In genomic region chr12:105592361-105592761, GRCm38 (mm10) we compare ENCODE assay signal across 23 mouse cellular contexts. TPM values are rescaled to one million over a fixed set of nuclear protein-coding genes. Genes with fewer than 3 reads are reported as not detected.
DNase-seq lines count a peak whose midpoint lies in the region; ATAC-seq and TF ChIP-seq lines count a peak whose summit lies in the region.
"Had no signal": no experiment of that assay in that cellular context is flagged by ENCODE, and none has a peak within 500 bp of the region (broad histone marks: within the 10 kb centered on the region; RNA-seq: fewer than 3 reads in every experiment).

No protein-coding gene starts in this region.

- 60% methylated on average over 23 of the region's 23 CpGs for WGBS in cerebellum, adult 2 months
- WGBS in kidney, embryonic 16.5 days: 95% methylated on average over 23 of the region's 23 CpGs
- 96% methylated on average over 23 of the region's 23 CpGs for WGBS in midbrain, embryonic 11.5 days
- WGBS in forebrain, embryonic 16.5 days: 96% methylated on average over 23 of the region's 23 CpGs

- no peak overlapping the region for H3K27ac ChIP-seq in cerebellum, adult 2 months (ENCODE audit: insufficient read depth, low read length)
- H3K27ac ChIP-seq in kidney, embryonic 16.5 days (ENCODE audit: low read length): no peak overlapping the region
- no peak overlapping the region for H3K27ac ChIP-seq in midbrain, embryonic 11.5 days (ENCODE audit: low read depth, low read length)
- no peak overlapping the region for H3K27ac ChIP-seq in forebrain, embryonic 16.5 days (ENCODE audit: low read length)
- H3K27ac ChIP-seq: embryonic facial prominence, embryonic 15.5 days; forebrain, embryonic 12.5 days; heart, embryonic 13.5 days; hindbrain, embryonic 15.5 days had no signal

- H3K4me2 ChIP-seq in kidney, embryonic 16.5 days (replicated peaks; ENCODE audit: low read depth, low read length): no peak overlapping the region
- H3K4me2 ChIP-seq in midbrain, embryonic 11.5 days: no peak overlapping the region
- H3K4me2 ChIP-seq in forebrain, embryonic 16.5 days (ENCODE audit: low read length): no peak overlapping the region
- H3K4me2 ChIP-seq: embryonic facial prominence, embryonic 15.5 days; forebrain, embryonic 12.5 days; heart, embryonic 13.5 days; hindbrain, embryonic 15.5 days had no signal

- no peaks in the 10 kb centered on the region for H3K36me3 ChIP-seq in E14TG2a.4 (ENCODE audit: insufficient read depth, low read length)
- no peaks in the 10 kb centered on the region for H3K36me3 ChIP-seq in kidney, embryonic 16.5 days (ENCODE audit: insufficient read depth, low read length)
- no peaks in the 10 kb centered on the region for H3K36me3 ChIP-seq in midbrain, embryonic 11.5 days (ENCODE audit: control insufficient read depth, insufficient read depth, low read length)
- H3K36me3 ChIP-seq in forebrain, embryonic 16.5 days (ENCODE audit: control insufficient read depth, insufficient read depth): no peaks in the 10 kb centered on the region
- H3K36me3 ChIP-seq: embryonic facial prominence, embryonic 15.5 days; forebrain, embryonic 12.5 days; hindbrain, embryonic 15.5 days had no signal

- no peak for TF ChIP-seq POLR2A in cerebellum, adult 2 months (IDR thresholded peaks at IDR 0.05; ENCODE audit: borderline replicate concordance, insufficient read depth, low read length)

- no peak for TF ChIP-seq CTCF in E14TG2a.4 (conservative IDR thresholded peaks at IDR 0.05; ENCODE audit: low read length)
- TF ChIP-seq CTCF in cerebellum, adult 2 months (IDR thresholded peaks at IDR 0.05; ENCODE audit: borderline replicate concordance, insufficient read depth, low read depth, low read length): no peak

- peak; percentile 63 for DNase-seq in cerebellum, adult 11-12 months
- no peak for DNase-seq in cerebellum, postnatal 4 days (ENCODE audit: low spot score in 2 of 2)
- peak; percentile 59 to 76 for DNase-seq in cerebellum, adult 2 months
- peak; percentile 73 to 74 for DNase-seq in cerebellum, postnatal 10 days
- no peak for DNase-seq in midbrain, embryonic 11.5 days (ENCODE audit: low spot score, missing footprints)
- DNase-seq: adrenal gland, adult 8-10 months; adrenal gland, postnatal 36 days; embryo, embryonic 11 days; forebrain, postnatal 0 days; gastrocnemius, postnatal 25 days; heart, adult 11 months; heart, postnatal 36 days; kidney, adult 8-10 months had no signal

- no peak for ATAC-seq in kidney, embryonic 16.5 days (ENCODE audit: low FRiP score, low TSS enrichment)
- no peak for ATAC-seq in midbrain, embryonic 11.5 days (ENCODE audit: low FRiP score)
- no peak for ATAC-seq in forebrain, embryonic 16.5 days
- ATAC-seq: forebrain, postnatal 0 days; intestine, postnatal 0 days had no signal

- no peak overlapping the region for H3K9ac ChIP-seq in kidney, embryonic 16.5 days (replicated peaks; ENCODE audit: low read length)
- H3K9ac ChIP-seq in midbrain, embryonic 11.5 days (ENCODE audit: low read length): no peak overlapping the region
- no peak overlapping the region for H3K9ac ChIP-seq in forebrain, embryonic 16.5 days (replicated peaks; ENCODE audit: low read depth, low read length)
- H3K9ac ChIP-seq: embryonic facial prominence, embryonic 15.5 days; forebrain, embryonic 12.5 days; forebrain, postnatal 0 days; heart, embryonic 13.5 days; hindbrain, embryonic 15.5 days had no signal

- peaks cover 44% of the 10 kb centered on the region for H3K4me1 ChIP-seq in E14TG2a.4 (replicated peaks; ENCODE audit: low read depth, low read length)
- peaks cover 11% of the 10 kb centered on the region for H3K4me1 ChIP-seq in cerebellum, adult 2 months (ENCODE audit: control insufficient read depth, insufficient read depth, low read length)
- H3K4me1 ChIP-seq in kidney, embryonic 16.5 days (ENCODE audit: insufficient read depth, low read length): peaks cover 4% of the 10 kb centered on the region; the same call in 1 of the 2 replicates
- no peaks in the 10 kb centered on the region for H3K4me1 ChIP-seq in midbrain, embryonic 11.5 days (ENCODE audit: control insufficient read depth, insufficient read depth, low read length)
- no peaks in the 10 kb centered on the region for H3K4me1 ChIP-seq in forebrain, embryonic 16.5 days (replicated peaks; ENCODE audit: control insufficient read depth, insufficient read depth, low read length)
- H3K4me1 ChIP-seq: embryonic facial prominence, embryonic 15.5 days; forebrain, embryonic 12.5 days; hindbrain, embryonic 15.5 days had no signal

- H3K9me3 ChIP-seq in E14TG2a.4 (ENCODE audit: low read length): no peaks in the 10 kb centered on the region
- no peaks in the 10 kb centered on the region for H3K9me3 ChIP-seq in kidney, embryonic 16.5 days (ENCODE audit: low read length)
- no peaks in the 10 kb centered on the region for H3K9me3 ChIP-seq in midbrain, embryonic 11.5 days (ENCODE audit: control insufficient read depth, low read length)
- no peaks in the 10 kb centered on the region for H3K9me3 ChIP-seq in forebrain, embryonic 16.5 days (ENCODE audit: control insufficient read depth, low read length)
- H3K9me3 ChIP-seq: embryonic facial prominence, embryonic 15.5 days; forebrain, embryonic 12.5 days; heart, embryonic 13.5 days; hindbrain, embryonic 15.5 days had no signal

- H3K4me3 ChIP-seq in E14TG2a.4 (replicated peaks; ENCODE audit: low read length): peak overlapping the region; percentile 58
- H3K4me3 ChIP-seq in cerebellum, adult 2 months (replicated peaks; ENCODE audit: insufficient read depth, low read depth, low read length): no peak overlapping the region
- H3K4me3 ChIP-seq in kidney, embryonic 16.5 days (ENCODE audit: low read length): no peak overlapping the region
- no peak overlapping the region for H3K4me3 ChIP-seq in midbrain, embryonic 11.5 days (ENCODE audit: low read depth, low read length)
- no peak overlapping the region for H3K4me3 ChIP-seq in forebrain, embryonic 16.5 days (replicated peaks; ENCODE audit: low read length)
- H3K4me3 ChIP-seq: embryonic facial prominence, embryonic 15.5 days; forebrain, embryonic 12.5 days; heart, embryonic 13.5 days; hindbrain, embryonic 15.5 days had no signal

- peaks cover 20% of the 10 kb centered on the region for H3K27me3 ChIP-seq in E14TG2a.4 (ENCODE audit: insufficient read depth, low read length)
- H3K27me3 ChIP-seq in cerebellum, adult 2 months (ENCODE audit: control insufficient read depth, insufficient read depth, low read length): no peaks in the 10 kb centered on the region
- H3K27me3 ChIP-seq in kidney, embryonic 16.5 days (ENCODE audit: insufficient read depth, low read length): no peaks in the 10 kb centered on the region
- H3K27me3 ChIP-seq in midbrain, embryonic 11.5 days (ENCODE audit: control insufficient read depth, insufficient read depth, low read length): no peaks in the 10 kb centered on the region
- no peaks in the 10 kb centered on the region for H3K27me3 ChIP-seq in forebrain, embryonic 16.5 days (replicated peaks; ENCODE audit: control insufficient read depth, insufficient read depth, low read length)
- H3K27me3 ChIP-seq: embryonic facial prominence, embryonic 15.5 days; forebrain, embryonic 12.5 days; hindbrain, embryonic 15.5 days had no signal

RNA-seq across cellular contexts. Expression of gene Bdkrb1, which starts 10.5 kb away (rescaled TPM):
- 0.36 TPM in 1 of 2 replicates, not detected in the other for polyA plus RNA-seq in cerebellum, adult 2 months (2012; rRNA removed)
- polyA plus RNA-seq in kidney, embryonic 16.5 days (2015; fragmentation: Nextera tagmentation; extraction: Ambion mirVana): not detected in 2 replicates
- 0.12 TPM in 1 of 2 replicates, not detected in the other for polyA plus RNA-seq in midbrain, embryonic 11.5 days (2014; fragmentation: Nextera tagmentation; extraction: Ambion mirVana)
- 0.19 TPM in 1 of 2 replicates, not detected in the other for polyA plus RNA-seq in forebrain, embryonic 16.5 days (2015; fragmentation: Nextera tagmentation; extraction: Ambion mirVana)
- polyA plus RNA-seq: forebrain, embryonic 12.5 days; heart, embryonic 13.5 days; heart, postnatal 0 days; hindbrain, embryonic 11.5 days had no signal

RNA-seq across cellular contexts. Expression of gene Bdkrb2, which starts 29.3 kb away (rescaled TPM):
- polyA plus RNA-seq in cerebellum, adult 2 months (2012; rRNA removed): 0.68 and 0.70 TPM in 2 replicates
- polyA plus RNA-seq in kidney, embryonic 16.5 days (2015; fragmentation: Nextera tagmentation; extraction: Ambion mirVana): 1.7 and 1.9 TPM in 2 replicates
- 0.10 and 0.12 TPM in 2 replicates for polyA plus RNA-seq in midbrain, embryonic 11.5 days (2014; fragmentation: Nextera tagmentation; extraction: Ambion mirVana)
- 0.61 and 0.73 TPM in 2 replicates for polyA plus RNA-seq in forebrain, embryonic 16.5 days (2015; fragmentation: Nextera tagmentation; extraction: Ambion mirVana)

Comparison
In these comparisons a context has a peak if more than half of its experiments do, and no peak if none do; other contexts are left out.
1. DNase-seq: peak in cerebellum, adult 11-12 months (single experiment), cerebellum, adult 2 months (2 of 2) and cerebellum, postnatal 10 days (2 of 2); none in cerebellum, postnatal 4 days (0 of 2) and midbrain, embryonic 11.5 days (single experiment).